Mouse (Mus musculus) stomach, postnatal 0 days (tissue): ENCODE data around the gene Mical3.

Experiments used
- CTCF ChIP-seq: IDR thresholded peaks from 2 replicates; pipeline ENCODE4 v1.5.1; 2016; ENCODE audit warnings: antibody characterized with exemption, low read depth, mild to moderate bottlenecking, moderate library complexity
- EP300 ChIP-seq: optimal IDR thresholded peaks from 2 replicates; pipeline ENCODE3; 2016; ENCODE audit warnings: antibody characterized with exemption

GRCm38 (mm10) chr6:121171102-121171501, 40.3 kb upstream of the Mical3 start:
- no peak for TF ChIP-seq CTCF
- TF ChIP-seq EP300: no peak
